Mouse (Mus musculus): ENCODE measurements around the gene Dram1. TPM values are rescaled to one million over a fixed set of nuclear protein-coding genes. Genes with fewer than 3 reads are reported as not detected.
A peak's percentile ranks its signal among the peaks of the same experiment; 100 is the strongest.
"Not testable (repeated sequence)": the region's sequence is repeated elsewhere in the genome, so short reads cannot be mapped to it uniquely, and the experiment has no call there.

The Dram1 gene
- polyA plus RNA-seq, 1 experiment from 2014 or later: 2.7 TPM

DNA sequence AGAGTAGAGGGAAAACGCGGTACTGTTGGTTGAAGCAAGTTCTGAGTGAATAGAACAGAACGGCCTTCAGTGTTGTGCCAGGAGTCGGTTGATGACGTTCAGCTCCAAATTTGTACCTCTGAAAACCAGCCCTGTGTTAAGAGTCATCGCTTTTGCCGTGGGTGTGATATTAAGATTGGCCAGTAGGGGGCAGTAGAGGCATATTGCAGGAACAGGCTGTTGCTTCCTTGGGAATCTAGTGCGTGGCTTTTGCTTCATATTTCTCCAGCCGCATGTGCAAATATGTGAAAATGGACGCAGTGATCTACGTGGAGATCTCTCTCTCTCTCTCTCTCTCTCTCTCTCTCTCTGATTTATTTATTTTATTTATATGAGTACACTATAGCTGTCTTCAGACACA is 2.1 kb downstream of the Dram1 start:
- CTCF ChIA-PET: interaction anchor here (0.7 to 2.1 kb wide), 10 partner anchors 11 to 369 kb away, joined by 3 to 12 read pairs (median 4); no protein-coding TSS in a partner anchor
- peak; percentile 14 for ATAC-seq
- POLR2A ChIA-PET: no interaction called here
- DNase-seq (ENCODE audit: low read depth, low spot score): no peak
- in situ Hi-C loops (cut with MboI; ENCODE audit: low pct_unique_long_range_greater_than_20kb): loop anchor here (5.0 to 10.0 kb wide), 2 partner anchors 298 to 351 kb away; no protein-coding TSS in a partner anchor
- peak; percentile 81 for TF ChIP-seq CTCF (IDR thresholded peaks at IDR 0.05)
- no peaks in the 10 kb centered on the region for H3K27me3 ChIP-seq

GRCm38 (mm10) chr10:88374984-88375383 is 3.9 kb downstream of the Dram1 start:
- DNase-seq (ENCODE audit: low read depth, low spot score) (no peak), ATAC-seq (no peak)
- ChIA-PET POLR2A (no interaction called here), CTCF (interaction anchor here (0.9 kb wide), 1 partner anchor 52 kb away, joined by 3 read pairs; no protein-coding TSS in a partner anchor)
- TF ChIP-seq CTCF (IDR thresholded peaks at IDR 0.05): no peak
- in situ Hi-C loops (cut with MboI; ENCODE audit: low pct_unique_long_range_greater_than_20kb): loop anchor here (5.0 to 25.0 kb wide), 3 partner anchors 300 to 612 kb away; no protein-coding TSS in a partner anchor
- H3K27me3 ChIP-seq: no peaks in the 10 kb centered on the region

DNA sequence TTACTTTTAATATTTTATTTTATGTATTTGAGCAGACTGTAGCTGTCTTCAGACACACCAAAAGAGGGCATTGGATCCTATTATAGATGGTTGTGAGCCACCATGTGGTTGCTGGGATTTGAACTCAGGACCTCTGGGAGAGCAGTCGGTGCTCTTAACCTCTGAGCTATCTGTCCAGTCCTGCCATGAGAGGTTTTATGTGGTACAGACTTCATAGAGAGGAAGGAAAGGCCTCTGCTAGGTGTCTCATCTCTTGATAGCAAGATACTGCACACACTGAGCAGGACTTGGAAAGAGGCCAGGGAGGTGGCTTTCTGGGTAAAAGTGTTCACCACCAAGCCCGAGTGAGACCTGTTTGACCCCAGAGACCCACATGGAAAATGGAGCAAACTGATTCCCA is 5.9 kb downstream of the Dram1 start:
- H3K27me3 ChIP-seq; ATAC-seq; POLR2A ChIA-PET; DNase-seq (ENCODE audit: low read depth, low spot score): not testable (repeated sequence)
- CTCF ChIA-PET: interaction anchor here (1.0 kb wide), 1 partner anchor 56 kb away, joined by 3 read pairs; no protein-coding TSS in a partner anchor
- in situ Hi-C loops (cut with MboI; ENCODE audit: low pct_unique_long_range_greater_than_20kb): loop anchor here (10.0 to 25.0 kb wide), 2 partner anchors 302 to 614 kb away; no protein-coding TSS in a partner anchor

GRCm38 (mm10) chr10:88372436-88372835 is 6.4 kb downstream of the Dram1 start:
- CTCF ChIA-PET: no interaction called here
- DNase-seq (ENCODE audit: low read depth, low spot score) (no peak), ATAC-seq (no peak)
- in situ Hi-C loops (cut with MboI; ENCODE audit: low pct_unique_long_range_greater_than_20kb): loop anchor here (10.0 to 25.0 kb wide), 2 partner anchors 302 to 615 kb away; no protein-coding TSS in a partner anchor
- POLR2A ChIA-PET: no interaction called here
- TF ChIP-seq CTCF (IDR thresholded peaks at IDR 0.05): no peak
- no peaks in the 10 kb centered on the region for H3K27me3 ChIP-seq

DNA sequence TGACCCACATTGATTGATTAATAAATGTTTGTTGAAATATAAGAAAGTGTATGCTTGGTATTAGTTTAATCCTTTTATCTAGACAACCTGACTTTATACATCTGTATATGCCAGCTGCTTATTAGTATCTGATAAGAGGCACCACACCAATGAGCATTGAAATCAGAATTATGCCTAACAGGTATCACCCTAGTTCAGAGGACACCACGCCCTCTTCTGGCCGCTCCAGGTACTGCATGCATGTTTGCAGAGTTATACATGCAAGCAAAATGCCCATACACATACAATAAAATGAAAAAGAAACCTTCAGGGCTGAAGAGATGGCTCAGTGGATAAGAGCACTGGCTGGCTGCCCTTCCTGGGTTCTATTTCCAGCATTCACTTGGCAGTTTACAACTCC is 7.1 kb downstream of the Dram1 start:
- no peaks in the 10 kb centered on the region for H3K27me3 ChIP-seq
- CTCF ChIA-PET: no interaction called here
- DNase-seq (ENCODE audit: low read depth, low spot score) (no peak), ATAC-seq (no peak)
- POLR2A ChIA-PET: no interaction called here
- in situ Hi-C loops (cut with MboI; ENCODE audit: low pct_unique_long_range_greater_than_20kb): loop anchor here (10.0 to 25.0 kb wide), 2 partner anchors 303 to 616 kb away; no protein-coding TSS in a partner anchor
- TF ChIP-seq CTCF (IDR thresholded peaks at IDR 0.05): peak; percentile 64

- no peak for TF ChIP-seq CTCF (IDR thresholded peaks at IDR 0.05)
- ATAC-seq (no peak), DNase-seq (ENCODE audit: low read depth, low spot score) (no peak)
- ChIA-PET CTCF (no interaction called here), POLR2A (no interaction called here)
- no peaks in the 10 kb centered on the region for H3K27me3 ChIP-seq
- in situ Hi-C loops (cut with MboI; ENCODE audit: low pct_unique_long_range_greater_than_20kb): loop anchor here (25.0 kb wide), 1 partner anchor 618 kb away; no protein-coding TSS in a partner anchor
Observed at GRCm38 (mm10) chr10:88369233-88369632, 9.6 kb downstream of the Dram1 start.

GRCm38 (mm10) chr10:88364221-88364620 is 14.7 kb downstream of the Dram1 start:
- no peak for DNase-seq (ENCODE audit: low read depth, low spot score)
- H3K27me3 ChIP-seq: peaks cover 7% of the 10 kb centered on the region
- CTCF ChIA-PET: no interaction called here
- in situ Hi-C loops (cut with MboI; ENCODE audit: low pct_unique_long_range_greater_than_20kb): loop anchor here (25.0 kb wide), 1 partner anchor 623 kb away; no protein-coding TSS in a partner anchor
- no peak for TF ChIP-seq CTCF (IDR thresholded peaks at IDR 0.05)
- POLR2A ChIA-PET: no interaction called here
- ATAC-seq: no peak

- ATAC-seq (no peak), DNase-seq (ENCODE audit: low read depth, low spot score) (no peak)
- TF ChIP-seq CTCF (IDR thresholded peaks at IDR 0.05): no peak
- ChIA-PET CTCF (no interaction called here), POLR2A (no interaction called here)
- H3K27me3 ChIP-seq: peaks cover 7% of the 10 kb centered on the region
- in situ Hi-C loops (cut with MboI; ENCODE audit: low pct_unique_long_range_greater_than_20kb): loop anchor here (25.0 kb wide), 1 partner anchor 625 kb away; no protein-coding TSS in a partner anchor
Observed at GRCm38 (mm10) chr10:88362218-88362617, 16.7 kb downstream of the Dram1 start.

DNA sequence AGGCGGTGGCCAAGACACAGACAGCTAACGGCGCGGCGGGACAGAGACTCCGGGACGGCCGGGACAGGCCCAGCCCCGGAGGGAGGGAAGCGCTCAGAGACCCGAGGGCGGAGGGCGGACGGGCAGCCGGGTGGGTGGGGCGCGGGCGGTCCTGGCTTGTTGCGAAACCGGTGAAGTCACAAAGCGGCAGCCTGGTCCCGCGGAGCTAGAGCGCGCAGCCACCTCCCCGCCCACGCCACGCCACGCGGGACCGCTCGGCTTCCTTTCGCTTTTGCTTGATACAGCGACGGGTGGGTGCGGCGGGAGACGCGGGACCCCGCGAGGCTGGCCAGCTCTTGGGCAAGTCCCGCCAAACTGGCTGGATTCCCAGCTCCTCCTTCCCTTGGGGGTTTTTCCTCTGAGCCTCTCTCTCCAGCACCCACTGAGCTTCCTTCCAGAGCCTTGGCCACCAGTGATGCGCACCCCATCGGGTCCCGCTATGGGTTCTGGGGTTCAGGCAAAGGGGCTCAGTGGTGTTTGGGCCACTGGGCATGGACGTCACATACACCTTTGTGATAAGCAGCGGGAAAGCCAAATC is 21.8 kb downstream of the Dram1 start:
- POLR2A ChIA-PET: no interaction called here
- DNase-seq (ENCODE audit: low read depth, low spot score) (peak; percentile 10), ATAC-seq (peak; percentile 91)
- in situ Hi-C loops (cut with MboI; ENCODE audit: low pct_unique_long_range_greater_than_20kb): loop anchor here (25.0 kb wide), 1 partner anchor 630 kb away; no protein-coding TSS in a partner anchor
- no peaks in the 10 kb centered on the region for H3K27me3 ChIP-seq
- TF ChIP-seq CTCF (IDR thresholded peaks at IDR 0.05): no peak
- CTCF ChIA-PET: interaction anchor here (1.1 to 1.8 kb wide), 3 partner anchors 22 to 778 kb away, joined by 3 to 5 read pairs (median 4); partner anchors contain the start of genes Dram1 and Gnptab

DNA sequence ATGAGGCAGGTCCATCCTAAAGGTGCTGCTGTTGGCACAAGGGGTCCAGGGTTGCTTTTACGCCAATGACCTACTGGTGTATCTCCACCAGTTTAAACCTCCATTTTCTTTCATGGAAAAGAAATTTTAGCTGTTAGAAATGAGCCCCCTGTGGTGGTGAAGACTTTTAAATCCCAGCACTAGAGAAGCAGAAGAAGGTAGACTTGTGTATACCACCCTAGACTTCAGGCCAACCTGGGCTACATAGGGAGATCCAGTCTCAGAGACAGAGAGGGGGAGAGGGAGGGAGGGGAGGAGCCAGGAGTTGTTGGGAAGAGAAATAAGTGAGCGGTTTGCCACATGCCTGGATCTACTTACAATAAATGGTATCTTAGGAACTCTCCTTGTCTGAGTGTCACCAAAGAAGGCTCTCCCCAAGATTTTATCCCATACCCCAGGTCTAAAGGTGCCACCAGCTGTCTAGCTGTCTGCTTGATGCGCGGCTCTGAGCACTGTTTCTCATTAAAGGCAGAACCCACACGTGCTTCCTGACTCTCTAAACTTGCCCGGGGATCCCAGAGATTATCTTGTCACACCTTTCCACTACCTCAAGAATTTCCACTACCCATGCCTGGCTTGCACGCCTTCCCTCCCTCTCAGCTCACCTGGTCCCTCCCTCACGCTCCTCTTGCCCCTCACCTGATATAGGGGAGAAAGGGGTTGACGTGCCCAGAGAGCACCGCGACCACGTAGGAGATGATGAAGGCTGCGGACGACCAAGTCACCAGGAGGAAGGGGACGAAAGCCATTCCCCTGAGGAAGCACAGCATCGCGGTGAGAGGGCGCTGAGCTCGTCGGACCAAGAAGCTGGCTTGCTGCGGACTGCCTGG is 22.5 kb downstream of the Dram1 start:
- no peaks in the 10 kb centered on the region for H3K27me3 ChIP-seq
- no peak for ATAC-seq
- POLR2A ChIA-PET: no interaction called here
- CTCF ChIA-PET: interaction anchor here (1.4 to 1.8 kb wide), 3 partner anchors 11 to 777 kb away, joined by 4 to 5 read pairs (median 4); no protein-coding TSS in a partner anchor
- no peak for TF ChIP-seq CTCF (IDR thresholded peaks at IDR 0.05)
- in situ Hi-C loops (cut with MboI; ENCODE audit: low pct_unique_long_range_greater_than_20kb): loop anchor here (25.0 kb wide), 1 partner anchor 631 kb away; no protein-coding TSS in a partner anchor
- no peak for DNase-seq (ENCODE audit: low read depth, low spot score)

All from Patski (cell line).